Mouse (Mus musculus) embryo, embryonic 10.5 days (tissue): Measurements from ENCODE around the gene Magi2.
A peak's percentile ranks its signal among the peaks of the same experiment; 100 is the strongest.

ENCODE experiments used
- DNase-seq: peaks from one replicate; pipeline ENCODE4 v3.0.0-alpha.2; 2015; ENCODE audit warnings: low spot score

The Magi2 gene

DNA sequence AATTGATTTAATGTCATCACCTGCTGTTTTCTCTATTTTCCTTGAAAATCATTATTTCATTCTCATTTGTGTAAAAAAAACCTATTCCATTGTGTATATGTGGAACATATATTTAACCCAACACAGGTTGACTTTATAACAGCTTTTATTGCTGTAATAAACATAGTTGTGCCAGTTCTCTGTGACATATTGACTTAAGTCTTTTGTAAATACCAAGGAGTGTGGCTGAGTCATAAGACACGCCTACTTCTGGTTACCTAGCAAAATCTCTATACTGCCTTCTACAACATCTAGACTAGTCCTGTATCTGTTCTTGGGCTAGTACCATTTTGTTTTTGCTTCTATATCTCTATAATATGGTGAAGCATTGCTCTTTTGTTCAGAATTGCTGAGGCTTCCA, 737.3 kb downstream of the Magi2 start:
- no peak for DNase-seq

DNA sequence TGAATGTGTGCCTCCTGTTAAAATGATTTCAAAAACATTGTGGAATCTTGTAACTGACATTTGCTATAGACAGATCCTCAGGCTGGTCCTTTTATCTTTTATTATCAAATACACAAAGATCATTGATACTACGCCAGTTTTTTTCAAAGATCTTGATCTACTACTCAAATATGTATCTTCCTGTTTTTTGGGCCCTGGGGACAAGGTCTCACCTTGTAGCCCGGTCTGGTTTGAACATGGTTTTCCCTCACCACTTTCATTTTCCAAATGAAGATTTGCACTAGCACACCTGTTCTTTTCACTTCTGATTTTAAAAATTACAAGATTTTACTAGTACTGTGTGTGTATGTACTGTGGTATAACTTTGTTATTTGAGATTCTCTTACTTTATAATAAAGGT, 745.9 kb downstream of the Magi2 start:
- DNase-seq = no peak

DNA sequence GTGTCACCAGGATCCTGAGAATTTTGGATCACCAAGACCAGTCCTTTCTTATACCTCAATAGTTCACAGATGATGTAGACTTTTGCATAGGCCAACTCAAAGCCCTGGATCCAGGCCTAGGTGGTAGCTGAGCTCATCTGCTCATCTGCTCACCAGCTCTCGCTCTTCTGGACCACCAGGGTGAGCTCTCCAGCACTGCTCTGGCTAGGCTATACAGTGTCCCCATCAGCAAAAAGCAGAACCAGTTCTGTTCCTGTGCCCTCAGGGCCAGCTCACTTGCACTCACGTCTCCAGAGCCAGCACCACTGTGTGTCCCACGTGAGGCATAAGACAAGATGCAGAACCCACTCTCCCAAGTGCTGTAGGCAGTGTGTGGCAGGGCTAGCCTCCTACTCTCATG, 747.0 kb downstream of the Magi2 start:
- DNase-seq = no peak

DNA sequence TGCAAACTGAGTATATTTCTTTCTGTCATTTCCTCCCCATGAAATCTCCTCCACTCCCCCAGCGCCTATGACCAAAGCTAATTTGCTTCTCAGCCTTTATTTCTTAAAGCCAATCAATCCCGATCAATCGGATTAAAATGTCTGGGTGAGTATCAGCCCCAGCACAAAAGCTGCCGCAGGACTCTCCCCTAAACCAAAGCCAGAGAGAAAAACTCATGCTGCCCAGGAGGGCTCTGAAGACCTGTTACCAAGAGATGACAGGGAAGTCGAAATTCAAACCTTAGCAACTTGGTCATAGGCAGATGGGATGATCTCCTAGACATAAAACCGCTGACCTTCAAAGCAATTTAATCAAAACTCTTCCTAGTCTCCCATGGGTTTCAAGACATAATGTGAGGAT, 754.7 kb downstream of the Magi2 start:
- DNase-seq = no peak

DNA sequence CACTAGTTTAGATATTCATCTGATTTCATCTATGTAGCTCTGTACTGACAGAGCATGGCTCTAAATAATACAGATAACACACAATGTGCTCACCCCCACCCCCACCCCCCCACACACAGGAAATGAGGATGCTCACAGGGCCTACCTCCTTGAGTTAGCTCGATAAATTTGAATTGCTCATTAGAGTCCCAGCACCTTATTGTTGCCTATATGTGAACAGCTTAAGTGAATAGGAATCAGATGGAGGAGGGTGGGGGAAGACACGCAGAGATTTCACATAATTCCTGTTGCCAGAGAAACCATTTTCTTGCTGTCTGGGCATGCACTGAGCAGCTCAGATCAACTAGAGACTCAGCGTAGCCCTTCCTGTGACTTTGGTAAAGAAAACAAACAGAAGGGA, 755.2 kb downstream of the Magi2 start:
- peak; percentile 35 for DNase-seq

DNA sequence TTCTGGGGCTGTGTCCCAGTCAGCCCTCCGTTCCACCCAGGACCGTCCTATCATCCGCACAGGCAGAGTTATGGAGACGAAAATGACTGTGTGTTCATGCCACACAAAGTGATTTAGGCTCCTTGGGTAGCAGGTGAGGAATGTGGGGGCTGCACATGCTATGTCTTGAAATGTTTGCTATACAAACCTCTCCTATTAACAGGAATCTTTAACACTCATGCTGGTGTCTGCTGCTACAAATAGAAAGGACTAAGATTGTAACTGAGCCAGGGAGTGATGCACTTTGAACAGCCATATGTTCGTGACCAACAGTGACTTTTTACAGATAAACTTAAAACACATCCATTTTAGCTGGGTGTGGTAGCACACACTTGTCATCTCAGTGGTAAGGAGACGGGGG, 772.6 kb downstream of the Magi2 start:
- no peak for DNase-seq

DNA sequence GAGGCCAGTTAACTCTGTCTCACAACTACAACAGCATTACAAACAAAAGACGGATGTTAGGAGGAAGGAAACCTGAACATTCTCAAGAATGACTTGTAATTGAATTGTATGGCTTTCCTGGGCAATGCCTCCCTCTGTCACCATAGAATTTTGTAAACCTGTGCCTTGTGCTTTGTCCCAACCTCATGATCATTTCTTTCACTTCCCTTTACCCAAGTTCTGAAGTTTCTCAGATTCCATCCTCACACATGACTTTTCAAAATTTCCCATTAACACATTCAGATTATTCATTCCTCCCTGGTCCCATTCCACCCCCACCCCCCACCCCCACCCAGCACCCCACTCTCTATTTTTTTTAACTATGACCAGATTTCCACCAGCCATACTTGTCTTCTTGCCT, 773.1 kb downstream of the Magi2 start:
- DNase-seq = no peak

DNA sequence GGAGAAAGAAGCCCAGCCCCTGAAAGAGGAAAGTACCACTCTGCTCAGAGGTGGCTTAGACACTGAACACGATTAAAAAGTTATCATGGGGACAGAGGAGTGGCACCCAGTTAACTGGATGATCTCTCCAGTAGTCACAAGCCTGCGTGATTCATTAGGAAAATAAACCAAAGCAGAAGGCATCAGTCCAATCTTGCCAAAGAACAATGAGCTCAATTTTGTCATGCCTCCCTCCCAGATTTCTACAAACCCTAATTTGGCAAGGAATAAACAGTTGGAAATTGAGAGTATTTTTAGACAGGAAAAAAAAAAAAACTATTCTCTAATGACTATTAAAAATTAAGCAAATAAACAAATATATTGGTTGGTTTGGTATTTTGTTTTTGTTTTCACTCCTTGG, 779.8 kb downstream of the Magi2 start:
- no peak for DNase-seq

DNA sequence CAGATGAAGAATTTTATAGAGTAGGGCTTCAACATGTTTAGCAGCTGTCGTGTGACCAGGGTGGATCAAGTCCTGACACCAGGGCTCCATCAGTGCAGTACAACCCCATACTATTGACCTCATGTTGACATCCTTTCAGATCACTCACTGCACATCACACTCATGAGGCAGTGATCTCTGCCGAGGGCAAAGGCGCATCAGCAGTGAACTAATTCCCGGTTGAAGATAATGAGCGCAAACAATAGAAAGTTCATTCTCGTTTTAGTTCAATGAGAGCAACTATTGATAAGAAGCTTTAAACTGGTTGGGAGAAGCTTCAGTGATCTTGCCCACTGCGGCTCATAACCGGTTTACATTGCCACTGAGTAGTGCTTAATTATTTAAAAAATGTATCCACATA, 780.4 kb downstream of the Magi2 start:
- DNase-seq = no peak

DNA sequence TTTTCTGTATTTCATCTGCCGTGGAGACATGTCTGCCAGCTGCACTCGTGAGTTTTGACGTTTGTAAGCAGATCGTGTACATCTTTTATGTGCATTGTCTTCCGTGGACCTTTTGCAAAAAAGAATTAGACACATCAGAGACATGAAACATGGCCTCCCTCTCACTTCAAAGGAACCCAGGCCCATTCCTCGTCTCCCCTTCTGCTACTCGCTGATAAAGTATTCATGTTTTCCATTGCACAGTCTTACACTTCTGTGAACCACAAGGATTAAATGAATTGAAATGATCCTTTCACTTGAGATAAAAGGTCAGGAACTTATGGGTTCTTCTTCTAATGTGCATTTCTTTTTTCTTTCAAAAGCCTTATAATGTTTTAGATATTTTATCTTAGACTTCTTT, 783.4 kb downstream of the Magi2 start:
- DNase-seq = no peak

DNA sequence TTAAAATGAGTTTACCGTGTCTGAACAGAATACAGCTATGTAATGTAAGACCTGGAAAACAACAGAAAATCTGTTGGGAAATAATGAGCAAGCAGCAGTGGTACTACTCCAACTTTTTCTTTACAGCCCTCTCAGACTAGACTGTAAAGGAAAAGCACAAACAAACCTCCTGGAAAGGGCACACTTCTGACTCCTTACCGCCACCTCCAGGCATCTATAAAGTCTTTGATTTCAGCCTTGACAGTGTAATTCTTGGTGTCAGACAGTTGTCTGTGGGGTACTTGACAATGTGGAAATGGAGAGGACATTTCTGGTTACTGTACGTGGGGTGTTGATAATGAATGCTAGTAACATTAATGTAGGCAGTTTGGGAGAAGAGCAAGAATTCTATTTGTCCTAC, 791.2 kb downstream of the Magi2 start:
- no peak for DNase-seq

DNA sequence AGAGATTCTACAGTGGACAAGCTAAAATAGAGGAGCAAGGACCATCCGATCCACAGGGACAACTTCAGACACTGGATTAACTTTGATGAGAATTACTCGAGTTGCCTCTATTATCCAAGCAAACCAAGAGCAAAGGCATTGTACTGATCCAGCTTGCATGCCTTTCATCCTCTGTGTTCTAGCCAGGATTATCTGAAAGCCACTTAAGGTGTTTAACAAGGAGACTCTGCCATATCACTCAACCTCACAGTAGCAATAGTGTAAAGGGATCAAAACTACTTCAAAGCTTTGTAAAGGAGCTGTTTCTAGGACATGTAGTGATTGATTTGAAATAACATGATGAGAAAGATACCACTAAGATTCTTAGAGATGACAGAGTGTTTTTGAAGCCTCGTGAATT, 819.8 kb downstream of the Magi2 start:
- no peak for DNase-seq

DNA sequence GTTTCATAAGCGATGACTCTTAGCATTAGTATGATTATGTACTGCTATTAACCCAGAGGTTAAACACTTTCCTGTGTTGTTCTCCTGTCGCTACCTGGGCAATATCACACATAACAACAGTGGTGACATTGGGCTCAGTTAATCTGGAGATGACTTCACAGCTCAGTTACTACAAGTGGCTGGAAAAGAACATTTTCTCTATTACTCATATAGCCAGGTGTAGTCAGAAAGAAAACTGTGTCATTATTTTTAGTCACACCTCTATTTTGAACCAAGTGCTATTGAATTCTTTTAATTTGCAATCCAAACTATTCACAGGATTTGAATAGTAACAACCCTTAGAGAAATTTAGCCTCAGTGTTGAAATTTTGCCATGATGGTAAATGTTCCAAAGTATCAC, 821.5 kb downstream of the Magi2 start:
- no peak for DNase-seq

DNA sequence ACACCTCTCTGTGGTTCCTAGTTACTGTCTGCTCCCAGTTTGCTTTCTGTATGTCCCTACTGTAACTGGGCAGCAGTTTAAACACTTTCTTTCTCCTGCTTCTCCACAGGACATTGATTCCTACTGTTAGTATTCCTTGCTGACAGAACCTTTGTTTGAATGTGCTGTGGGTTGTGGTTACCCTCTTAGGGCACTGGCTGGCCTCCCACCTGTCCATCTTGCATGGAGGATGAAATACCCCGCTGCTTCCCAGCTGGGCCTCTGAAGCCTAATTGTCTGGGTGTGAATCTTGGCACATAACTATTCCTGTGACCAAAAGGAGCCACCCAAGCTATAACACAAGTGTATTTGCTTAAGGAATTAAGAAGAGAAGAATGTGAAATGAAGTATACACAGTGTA, 823.4 kb downstream of the Magi2 start:
- DNase-seq = no peak

DNA sequence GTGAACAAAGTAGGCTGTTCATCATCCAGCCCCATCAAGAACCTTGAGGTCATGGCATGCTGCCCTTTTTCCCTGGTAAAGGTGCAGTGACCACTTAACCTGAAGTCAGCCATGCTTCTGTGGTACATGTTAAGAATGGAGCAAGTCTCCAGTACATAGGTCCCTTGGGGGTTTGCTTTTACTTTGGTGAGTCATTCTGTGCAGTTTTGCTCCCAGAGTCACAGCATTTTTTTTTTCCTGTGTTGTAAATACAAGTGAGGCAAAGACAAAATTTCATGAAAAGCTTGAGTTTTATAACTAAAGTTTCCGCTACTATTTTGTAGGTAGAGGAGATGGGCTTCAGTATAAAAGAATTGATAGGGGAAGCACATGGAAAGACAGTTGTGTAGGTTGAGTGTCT, 828.2 kb downstream of the Magi2 start:
- DNase-seq = no peak

DNA sequence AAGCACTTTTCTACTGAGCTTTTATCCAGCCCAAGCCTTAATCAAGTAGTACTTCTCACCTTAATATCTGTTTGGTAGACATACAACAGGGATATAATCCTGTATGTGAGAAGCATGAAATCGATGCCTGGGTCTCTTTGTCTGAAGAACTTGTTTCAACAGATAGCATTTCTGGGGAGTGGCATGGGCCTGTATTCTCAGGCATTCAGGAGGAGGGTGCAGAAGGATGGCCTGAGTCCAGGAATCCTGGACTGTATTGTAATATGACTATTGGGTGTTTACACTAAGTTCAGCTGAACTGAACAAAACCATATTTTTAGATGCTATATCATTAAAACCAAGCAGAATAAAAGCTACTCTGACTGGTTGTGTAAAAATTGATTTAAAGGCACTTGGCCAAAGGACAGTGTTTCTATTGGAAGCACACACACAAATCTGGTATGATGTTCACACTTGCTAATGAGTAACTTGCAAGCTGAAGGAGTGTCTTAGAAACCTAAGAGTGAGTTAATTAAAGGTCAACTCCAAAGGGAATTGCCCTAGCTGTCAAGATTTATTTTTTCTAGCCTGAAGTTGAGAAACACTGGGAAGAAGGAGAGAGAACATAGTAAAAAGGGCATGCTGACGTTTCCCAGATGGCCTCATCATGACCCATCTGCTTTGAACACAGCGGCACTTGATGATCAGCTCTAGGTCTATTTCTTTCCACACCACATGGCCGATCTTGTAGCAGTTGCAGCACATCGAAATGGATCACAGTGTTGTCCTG, 829.4 kb downstream of the Magi2 start:
- DNase-seq = peak; percentile 57

DNA sequence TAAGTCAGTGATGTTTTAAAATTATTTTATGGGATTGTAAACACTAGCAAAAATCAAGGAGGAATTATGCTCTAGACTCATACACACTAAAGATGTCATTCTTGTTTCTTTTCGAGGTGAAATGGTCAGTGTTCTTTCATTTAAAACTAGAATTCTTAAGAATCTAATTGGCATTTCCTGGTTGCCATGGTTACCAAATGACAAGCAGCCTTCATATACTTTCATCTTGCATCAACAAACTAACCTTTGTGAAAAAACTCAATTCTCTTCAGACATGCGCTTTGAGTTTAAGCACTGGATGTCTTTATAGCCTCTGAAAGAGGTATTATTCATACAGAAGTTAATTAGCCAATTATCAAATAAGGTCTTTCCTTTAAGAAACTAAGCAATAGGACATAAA, 830.0 kb downstream of the Magi2 start:
- peak; percentile 42 for DNase-seq

DNA sequence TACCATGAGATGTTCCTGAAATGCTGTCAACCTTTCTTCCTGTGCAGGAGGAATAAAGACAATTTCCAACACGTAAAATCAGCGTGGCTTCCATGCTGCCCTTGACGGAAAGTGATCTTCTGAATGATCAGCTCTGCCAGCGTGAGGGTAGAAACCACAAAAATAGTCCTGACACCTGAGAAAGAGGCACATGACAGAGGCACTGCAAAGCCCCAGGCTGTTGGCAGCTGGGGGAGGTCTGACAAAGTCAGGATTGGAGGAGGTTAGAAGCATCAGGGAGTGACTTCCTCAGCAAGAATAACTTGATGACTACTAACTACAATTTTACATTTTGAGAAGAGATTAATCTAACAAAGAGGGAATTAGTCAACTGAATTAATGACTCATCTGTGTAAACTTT, 835.2 kb downstream of the Magi2 start:
- no peak for DNase-seq

DNA sequence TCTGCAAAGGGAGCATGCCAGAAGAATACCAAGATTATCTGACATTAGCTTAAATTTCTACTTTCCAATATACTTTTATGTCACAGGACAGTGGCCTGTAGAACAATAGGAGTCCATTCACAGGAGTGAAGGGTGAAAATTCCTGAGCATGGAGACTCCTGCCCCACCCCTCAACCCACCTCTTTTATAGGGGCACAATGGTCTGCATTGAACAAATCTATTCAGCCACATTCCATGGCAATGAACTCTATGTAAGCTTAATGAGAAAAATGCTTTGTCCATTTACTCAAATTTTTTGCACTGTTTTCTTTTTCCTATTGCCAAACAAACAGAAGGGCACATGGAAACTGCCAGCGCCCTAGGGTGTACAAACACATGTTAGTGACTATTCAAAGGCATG, 838.2 kb downstream of the Magi2 start:
- DNase-seq = peak; percentile 12

DNA sequence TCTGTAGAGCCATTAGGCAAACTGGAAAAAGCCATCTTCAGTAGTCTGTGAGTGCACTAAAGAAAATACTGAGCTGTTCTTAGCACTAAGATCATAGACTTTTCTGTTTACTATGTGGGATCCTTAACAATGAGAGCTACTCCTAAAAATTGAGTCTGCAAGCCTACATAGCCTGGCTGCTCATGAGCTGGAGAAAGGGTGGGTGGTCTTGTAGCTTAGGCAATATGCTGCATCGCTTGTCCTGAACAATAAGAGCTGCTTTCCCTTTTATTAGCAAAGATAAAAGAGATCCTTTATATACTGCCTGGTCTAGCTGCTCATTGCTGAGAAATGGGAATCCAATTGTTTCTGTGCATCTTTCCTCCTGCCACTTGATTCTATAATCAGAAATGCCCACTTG, 841.7 kb downstream of the Magi2 start:
- DNase-seq = peak; percentile 34

DNA sequence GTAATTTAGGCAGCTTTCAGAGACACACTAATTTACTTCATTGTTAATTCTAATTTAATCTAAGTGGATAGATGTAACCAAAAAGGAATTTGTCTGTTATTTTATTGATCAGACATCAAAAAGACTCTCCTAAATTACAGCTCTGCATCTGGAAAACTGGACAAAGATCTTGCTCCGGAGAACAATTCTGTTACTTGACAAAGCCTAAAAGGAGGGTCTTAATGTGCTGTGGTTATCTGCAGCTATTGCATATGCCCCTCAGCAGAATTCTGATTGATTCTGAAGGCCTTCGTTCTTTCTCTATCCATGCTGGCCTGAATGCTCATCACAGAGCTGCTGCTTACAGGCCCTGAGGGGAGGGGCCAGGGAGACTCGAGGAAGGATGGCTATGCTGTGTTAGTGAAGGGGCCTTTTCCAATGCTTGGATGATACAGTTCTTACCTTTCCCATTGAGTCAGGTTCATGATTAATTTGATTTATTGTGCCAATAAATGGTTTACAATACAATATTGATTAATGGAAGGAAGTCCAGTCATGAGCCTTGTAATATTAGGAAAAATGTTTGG, 842.2 kb downstream of the Magi2 start:
- DNase-seq = peak; percentile 35

DNA sequence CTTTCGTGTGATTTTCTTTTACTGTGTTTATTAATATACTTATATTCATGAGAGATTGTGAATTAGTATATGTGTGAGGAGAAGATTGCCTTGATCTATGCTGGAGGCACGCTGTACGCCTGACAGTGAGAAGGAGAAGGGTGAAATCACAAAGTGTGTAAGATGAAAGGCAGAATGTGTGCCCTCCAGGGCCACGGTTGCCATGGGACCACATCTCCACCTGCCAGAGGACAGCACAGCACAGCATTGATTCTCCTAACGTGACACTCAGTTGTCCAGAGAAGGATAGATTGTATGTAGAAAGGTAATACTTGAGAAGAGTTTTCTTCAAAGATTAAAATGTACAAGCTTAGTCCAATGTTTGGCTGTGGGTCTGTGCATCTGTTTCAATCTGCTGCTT, 847.3 kb downstream of the Magi2 start:
- DNase-seq = no peak

DNA sequence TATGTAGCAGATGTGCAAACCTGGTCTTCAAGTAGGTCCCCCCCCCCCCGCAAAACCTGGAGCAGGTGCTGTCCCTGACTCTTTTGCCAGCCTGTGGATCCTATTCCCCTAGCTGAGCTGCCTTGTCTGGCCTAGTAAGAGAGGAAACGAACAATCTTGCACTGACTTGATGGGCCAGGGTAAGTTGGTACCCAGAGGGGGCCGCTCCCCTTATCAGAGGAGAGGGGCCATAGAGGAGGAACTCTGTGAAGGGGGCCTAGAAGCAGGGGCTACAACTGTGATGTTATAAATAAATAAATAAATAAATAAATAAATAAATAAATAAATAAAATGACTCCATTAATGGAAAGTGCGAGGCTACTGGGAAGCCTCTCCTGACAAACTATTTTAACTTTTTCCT, 848.0 kb downstream of the Magi2 start:
- DNase-seq = no peak

DNA sequence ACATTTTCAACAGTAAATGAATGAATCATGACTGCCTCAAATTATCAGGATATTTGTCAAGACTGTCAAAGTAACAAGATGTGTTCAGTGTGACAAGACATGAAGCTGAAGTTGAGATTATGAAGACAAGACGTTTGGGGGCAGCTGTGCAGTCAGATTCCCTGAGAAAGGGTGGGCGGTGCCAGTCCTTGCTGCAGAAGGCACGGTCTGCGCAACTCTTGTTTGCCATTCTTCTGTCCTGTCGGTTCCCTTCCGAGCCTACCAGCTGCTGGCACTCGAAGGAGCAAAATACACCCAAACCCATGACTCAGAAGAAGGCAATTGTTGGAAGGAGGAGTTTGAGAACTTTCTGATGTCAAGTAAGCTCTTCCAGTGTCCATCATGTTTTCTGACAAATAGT, 852.1 kb downstream of the Magi2 start:
- DNase-seq = no peak
